20 mouse cellular contexts compared by ENCODE assay signal in the genomic region with DNA sequence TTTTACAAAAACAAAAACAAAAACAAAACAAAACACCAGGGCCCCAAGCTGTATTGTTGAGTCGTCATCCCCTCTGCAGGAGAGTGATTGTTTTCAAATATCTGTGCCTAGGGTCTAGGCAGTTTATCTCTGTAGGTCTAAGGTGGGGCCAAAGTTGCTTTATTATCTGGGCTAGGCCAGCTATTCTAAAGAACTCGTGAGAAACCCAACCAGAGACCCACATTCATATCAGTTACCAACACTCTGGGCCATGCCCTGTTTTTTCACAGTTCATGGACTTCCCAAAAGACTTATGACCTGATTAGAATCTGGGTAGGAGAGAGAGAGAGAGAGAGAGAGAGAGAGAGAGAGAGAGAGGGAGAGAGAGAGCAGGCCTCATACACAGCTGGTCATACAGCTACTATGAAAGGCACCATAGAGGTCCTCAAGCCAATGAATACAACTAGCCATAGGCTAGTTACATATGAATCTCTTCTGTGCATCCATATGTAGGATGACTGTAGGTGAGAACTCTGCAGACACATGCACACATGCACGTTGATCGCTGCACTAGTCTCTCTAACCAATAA. TPM values are rescaled to one million over a fixed set of nuclear protein-coding genes. Genes with fewer than 3 reads are reported as not detected.
DNase-seq lines count a peak whose midpoint lies in the region; ATAC-seq lines count a peak whose summit lies in the region.
"Had no signal": no experiment of that assay in that cellular context is flagged by ENCODE, and none has a peak within 500 bp of the region (broad histone marks: within the 10 kb centered on the region; RNA-seq: fewer than 3 reads in every experiment).

No protein-coding gene starts in this region.

- peaks cover 7% of the 10 kb centered on the region for H3K4me1 ChIP-seq in liver, embryonic 11.5 days (replicated peaks; ENCODE audit: control insufficient read depth, insufficient read depth, low read length)
- no peaks in the 10 kb centered on the region for H3K4me1 ChIP-seq in intestine, embryonic 16.5 days (ENCODE audit: control insufficient read depth, insufficient read depth, low read length)
- H3K4me1 ChIP-seq in liver, embryonic 16.5 days (ENCODE audit: control insufficient read depth, low read depth, low read length), result no peaks in the 10 kb centered on the region; the same call in 1 of the 2 replicates
- H3K4me1 ChIP-seq: embryonic facial prominence, embryonic 13.5 days; forebrain, embryonic 12.5 days; heart, embryonic 13.5 days; hindbrain, embryonic 13.5 days had no signal

- H3K4me3 ChIP-seq in liver, embryonic 11.5 days (ENCODE audit: low read depth, low read length), result no peak overlapping the region
- no peak overlapping the region for H3K4me3 ChIP-seq in intestine, embryonic 16.5 days (ENCODE audit: low read length)
- no peak overlapping the region for H3K4me3 ChIP-seq in liver, embryonic 16.5 days (ENCODE audit: low read depth, low read length)
- H3K4me3 ChIP-seq: embryonic facial prominence, embryonic 13.5 days; forebrain, embryonic 12.5 days; heart, adult 2 months; heart, embryonic 13.5 days; hindbrain, embryonic 13.5 days had no signal

- peak; percentile 85 for ATAC-seq in liver, embryonic 11.5 days (replicated peaks; ENCODE audit: low FRiP score)
- peak; percentile 36; the same call in 1 of the 2 replicates for ATAC-seq in intestine, embryonic 16.5 days
- peak; percentile 71 for ATAC-seq in liver, embryonic 16.5 days (ENCODE audit: low read depth)
- ATAC-seq: forebrain, embryonic 16.5 days had no signal

- WGBS in liver, embryonic 11.5 days, result 65% methylated on average over 4 of the region's 4 CpGs
- 76% methylated on average over 4 of the region's 4 CpGs for WGBS in intestine, embryonic 16.5 days
- 52% methylated on average over 4 of the region's 4 CpGs for WGBS in liver, embryonic 16.5 days (ENCODE audit: insufficient replicate concordance)

- no peak overlapping the region for H3K9ac ChIP-seq in liver, embryonic 11.5 days (ENCODE audit: low read depth, low read length)
- H3K9ac ChIP-seq in intestine, embryonic 16.5 days (ENCODE audit: low read depth, low read length), result no peak overlapping the region
- no peak overlapping the region for H3K9ac ChIP-seq in liver, embryonic 16.5 days (ENCODE audit: low read depth, low read length)
- H3K9ac ChIP-seq: embryonic facial prominence, embryonic 13.5 days; forebrain, embryonic 12.5 days; heart, embryonic 13.5 days; hindbrain, embryonic 13.5 days had no signal

- H3K27ac ChIP-seq in liver, embryonic 11.5 days (ENCODE audit: low read depth, low read length), result no peak overlapping the region
- no peak overlapping the region for H3K27ac ChIP-seq in intestine, embryonic 16.5 days (ENCODE audit: low read length)
- no peak overlapping the region for H3K27ac ChIP-seq in liver, embryonic 16.5 days (ENCODE audit: low read length)
- H3K27ac ChIP-seq: embryonic facial prominence, embryonic 13.5 days; forebrain, embryonic 12.5 days; heart, adult 2 months; heart, embryonic 13.5 days; hindbrain, embryonic 13.5 days had no signal

- no peak overlapping the region for H3K4me2 ChIP-seq in liver, embryonic 11.5 days
- H3K4me2 ChIP-seq in intestine, embryonic 16.5 days (ENCODE audit: low read depth, low read length), result no peak overlapping the region
- no peak overlapping the region for H3K4me2 ChIP-seq in liver, embryonic 16.5 days (ENCODE audit: low read depth, low read length)
- H3K4me2 ChIP-seq: embryonic facial prominence, embryonic 13.5 days; forebrain, embryonic 12.5 days; heart, embryonic 13.5 days; hindbrain, embryonic 13.5 days had no signal

- H3K9me3 ChIP-seq in liver, embryonic 11.5 days (ENCODE audit: control insufficient read depth, low read length), result no peaks in the 10 kb centered on the region
- H3K9me3 ChIP-seq in intestine, embryonic 16.5 days (ENCODE audit: control insufficient read depth, low read length), result no peaks in the 10 kb centered on the region
- no peaks in the 10 kb centered on the region for H3K9me3 ChIP-seq in liver, embryonic 16.5 days (replicated peaks; ENCODE audit: control insufficient read depth, low read length)
- H3K9me3 ChIP-seq: embryonic facial prominence, embryonic 13.5 days; forebrain, embryonic 12.5 days; heart, embryonic 13.5 days; hindbrain, embryonic 13.5 days had no signal

- no peak for DNase-seq in liver, embryonic 11.5 days (ENCODE audit: low spot score)
- no peak for DNase-seq in liver
- DNase-seq in c-Kit-positive CD71-positive TER-119-negative erythroid progenitor cells, embryonic 14.5 days (ENCODE audit: low read depth), result peak; percentile 37
- DNase-seq in kidney, adult 9 months, result no peak
- no peak for DNase-seq in testis, postnatal 10 days (ENCODE audit: low spot score)
- no peak for DNase-seq in kidney, postnatal 36 days
- DNase-seq: adrenal gland, adult 8-10 months; adrenal gland, postnatal 36 days; cerebellum, adult 11 months; cerebellum, adult 8-10 months; cerebellum, postnatal 14 days; gastrocnemius, postnatal 10 days; heart, adult 2 months had no signal

- no peaks in the 10 kb centered on the region for H3K36me3 ChIP-seq in liver, embryonic 11.5 days (ENCODE audit: control insufficient read depth, insufficient read depth, low read length)
- H3K36me3 ChIP-seq in intestine, embryonic 16.5 days (ENCODE audit: control insufficient read depth, insufficient read depth, low read length), result no peaks in the 10 kb centered on the region
- no peaks in the 10 kb centered on the region for H3K36me3 ChIP-seq in liver, embryonic 16.5 days (ENCODE audit: control insufficient read depth, insufficient read depth)
- H3K36me3 ChIP-seq: embryonic facial prominence, embryonic 13.5 days; forebrain, embryonic 12.5 days; heart, embryonic 13.5 days; hindbrain, embryonic 13.5 days had no signal

- H3K27me3 ChIP-seq in liver, embryonic 11.5 days (replicated peaks; ENCODE audit: control insufficient read depth, insufficient read depth, low read length), result no peaks in the 10 kb centered on the region
- no peaks in the 10 kb centered on the region for H3K27me3 ChIP-seq in intestine, embryonic 16.5 days (replicated peaks; ENCODE audit: control insufficient read depth, insufficient read depth, low read length)
- H3K27me3 ChIP-seq in liver, embryonic 16.5 days (ENCODE audit: control insufficient read depth, insufficient read depth, low read depth, low read length), result no peaks in the 10 kb centered on the region
- H3K27me3 ChIP-seq: embryonic facial prominence, embryonic 13.5 days; forebrain, embryonic 12.5 days; hindbrain, embryonic 13.5 days had no signal

RNA-seq across cellular contexts. Expression of a gene that starts 9.1 kb away (rescaled TPM):
- polyA plus RNA-seq in liver, embryonic 11.5 days (2014; fragmentation: Nextera tagmentation; extraction: Ambion mirVana), result 11.8 and 13.3 TPM in 2 replicates
- polyA plus RNA-seq in intestine, embryonic 16.5 days (2015; fragmentation: Nextera tagmentation; extraction: Ambion mirVana), result 43.2 and 43.9 TPM in 2 replicates
- 10.3 and 14.5 TPM in 2 replicates for polyA plus RNA-seq in liver, embryonic 16.5 days (2015; fragmentation: Nextera tagmentation; extraction: Ambion mirVana)
